Mouse (Mus musculus) forebrain, postnatal 0 days (tissue): ENCODE measurements around the gene Enpp6. TPM values are rescaled to one million over a fixed set of nuclear protein-coding genes. Genes with fewer than 3 reads are reported as not detected.
"Not testable (repeated sequence)": the region's sequence is repeated elsewhere in the genome, so short reads cannot be mapped to it uniquely, and the experiment has no call there.

ENCODE experiments used
- ATAC-seq: fragments of 200-750 bp; cut with Nextera tagmentation; 2 replicates; pipeline ENCODE4 v1.8.0; 2017; ENCODE audit warnings: mild to moderate bottlenecking, moderate library complexity
- DNase-seq: peaks from one replicate; pipeline ENCODE4 v3.0.0-alpha.2; 2015
- H3K27ac ChIP-seq: fragments of 300-500 bp; sonication (generic); 2 replicates; pipeline ENCODE4 v1.5.1; 2014; ENCODE audit warnings: low read depth, mild to moderate bottlenecking, antibody characterized with exemption, low read length, moderate library complexity, mixed read lengths
- H3K27me3 ChIP-seq: fragments of 300-500 bp; sonication (generic); 2 replicates; pipeline ENCODE4 v1.6.1; 2014; ENCODE audit warnings: mild to moderate bottlenecking, low read length, mixed read lengths; ENCODE audit not compliant: insufficient read depth
- H3K36me3 ChIP-seq: fragments of 300-500 bp; sonication (generic); 2 replicates; pipeline ENCODE4 v1.6.1; 2014; ENCODE audit warnings: mild to moderate bottlenecking, moderate library complexity; ENCODE audit not compliant: insufficient read depth
- H3K4me1 ChIP-seq: fragments of 300-500 bp; sonication (generic); 2 replicates; pipeline ENCODE4 v1.6.1; 2014; ENCODE audit warnings: antibody characterized with exemption; ENCODE audit not compliant: insufficient read depth
- H3K4me2 ChIP-seq: fragments of 300-500 bp; sonication (generic); 2 replicates; pipeline ENCODE4 v1.6.1; 2014; ENCODE audit warnings: low read depth, mild to moderate bottlenecking, moderate library complexity
- H3K4me3 ChIP-seq: fragments of 300-500 bp; sonication (generic); 2 replicates; pipeline ENCODE4 v1.5.1; 2014; ENCODE audit warnings: low read depth, low read length, mixed read lengths
- H3K9ac ChIP-seq: fragments of 300-500 bp; sonication (generic); 2 replicates; pipeline ENCODE4 v1.6.1; 2014; ENCODE audit warnings: mild to moderate bottlenecking
- H3K9me3 ChIP-seq: fragments of 300-500 bp; sonication (generic); 2 replicates; pipeline ENCODE4 v1.6.1; 2016; ENCODE audit warnings: low read length
- CTCF ChIP-seq: sonication (generic); IDR thresholded peaks from 2 replicates; pipeline ENCODE4 v1.5.1; 2016; ENCODE audit warnings: antibody characterized with exemption, control low read depth, low read depth
- WGBS: fragments of 180-500 bp; shearing (Covaris S2); extraction: QIAGEN DNeasy Blood & Tissue Kit; methylation state at CpG from one replicate; pipeline ENCODE4 v1.1.7; 2014; 5-methylcytosine and 5-hydroxymethylcytosine counted together
- polyA plus RNA-seq: library from polyadenylated mRNA; unstranded; fragments of >200 nt; fragmentation: Nextera tagmentation; extraction: Ambion mirVana; gene quantifications from 2 replicates; pipeline ENCODE4 v1.2.1, GENCODE M21; 2015
- total RNA-seq: library from RNA; depleted of rRNA; stranded (reverse); fragments of >200 nt; gene quantifications from 2 replicates; pipeline ENCODE4 v1.2.3, GENCODE M21; 2014

Enpp6 gene
- total and polyA plus RNA-seq, 2 experiments from 2014 or later, result 0.38 to 0.43 TPM

DNA sequence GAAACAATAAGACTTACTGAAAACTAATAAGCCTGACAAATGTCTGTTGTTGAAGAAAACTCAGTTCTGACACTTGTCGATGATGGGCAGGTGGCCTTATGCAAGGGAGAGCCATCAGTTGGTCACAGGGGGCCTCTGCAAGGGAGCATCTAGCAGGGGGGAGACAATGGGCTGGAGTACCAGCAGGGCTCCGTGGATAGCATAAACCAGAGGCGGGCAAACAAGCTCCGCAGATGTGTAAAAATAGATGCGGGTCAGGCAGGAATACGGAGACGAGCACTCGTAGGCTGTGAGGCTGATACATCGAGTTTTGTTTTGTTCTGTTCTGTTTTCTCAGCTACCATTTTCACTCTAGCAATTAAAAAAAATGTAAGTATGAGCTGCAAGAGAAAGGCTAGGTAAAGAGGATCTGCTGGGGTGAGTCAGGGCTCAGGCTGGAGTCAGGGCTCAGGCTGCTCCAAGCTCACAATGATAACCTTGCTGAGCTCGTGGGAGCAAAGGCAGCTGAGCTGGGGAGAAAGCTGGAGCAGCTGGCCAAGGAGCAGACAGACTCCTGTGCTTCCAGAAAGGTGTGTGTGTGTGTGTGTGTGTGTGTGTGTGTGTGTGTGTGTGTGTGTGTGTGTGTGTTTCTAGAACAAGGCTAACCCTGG, 40.3 kb downstream of the Enpp6 start:
- WGBS, result 71% methylated on average over 10 of the region's 10 CpGs
- no peaks in the 10 kb centered on the region for H3K36me3 ChIP-seq
- no peak for TF ChIP-seq CTCF

DNA sequence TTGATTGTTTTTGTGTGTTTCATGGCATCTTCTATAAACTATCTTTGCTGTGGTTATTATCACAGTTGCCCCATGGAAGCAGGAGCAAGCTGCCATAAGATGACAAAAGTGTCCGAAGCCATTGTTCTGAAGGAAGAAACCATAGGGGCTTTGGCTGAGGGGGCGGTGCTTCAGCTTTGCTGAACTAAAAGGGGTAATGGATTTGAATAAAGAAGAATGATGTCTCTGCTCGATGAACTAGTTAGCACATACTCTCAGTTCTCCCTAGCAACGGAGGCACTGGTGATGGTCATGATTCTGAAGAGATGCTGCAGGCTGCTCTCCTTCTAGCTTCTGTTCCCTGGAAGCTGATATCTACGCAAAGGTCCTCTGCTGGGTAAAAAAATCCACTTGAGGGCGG, 41.8 kb downstream of the Enpp6 start:
- Histone ChIP-seq H3K9me3 (no peaks in the 10 kb centered on the region), H3K27ac (no peak overlapping the region), H3K4me3 (no peak overlapping the region), H3K9ac (no peak overlapping the region), H3K4me1 (no peaks in the 10 kb centered on the region), H3K36me3 (no peaks in the 10 kb centered on the region), H3K4me2 (no peak overlapping the region), H3K27me3 (no peaks in the 10 kb centered on the region)
- no peak; the same call in 1 of the 2 replicates for ATAC-seq
- peak; percentile 6 for DNase-seq
- TF ChIP-seq CTCF, result no peak
- WGBS, result 34% methylated on average over 6 of the region's 6 CpGs

More for the DNA sequence above, 40.3 kb downstream of the Enpp6 start:
- no peak overlapping the region for H3K27ac ChIP-seq
- no peaks in the 10 kb centered on the region for H3K4me1 ChIP-seq
- ATAC-seq (no peak), DNase-seq (no peak)
- no peak overlapping the region for H3K4me2 ChIP-seq
- H3K27me3 ChIP-seq, result no peaks in the 10 kb centered on the region
- no peak overlapping the region for H3K4me3 ChIP-seq
- H3K9me3 ChIP-seq, result no peaks in the 10 kb centered on the region
- no peak overlapping the region for H3K9ac ChIP-seq

DNA sequence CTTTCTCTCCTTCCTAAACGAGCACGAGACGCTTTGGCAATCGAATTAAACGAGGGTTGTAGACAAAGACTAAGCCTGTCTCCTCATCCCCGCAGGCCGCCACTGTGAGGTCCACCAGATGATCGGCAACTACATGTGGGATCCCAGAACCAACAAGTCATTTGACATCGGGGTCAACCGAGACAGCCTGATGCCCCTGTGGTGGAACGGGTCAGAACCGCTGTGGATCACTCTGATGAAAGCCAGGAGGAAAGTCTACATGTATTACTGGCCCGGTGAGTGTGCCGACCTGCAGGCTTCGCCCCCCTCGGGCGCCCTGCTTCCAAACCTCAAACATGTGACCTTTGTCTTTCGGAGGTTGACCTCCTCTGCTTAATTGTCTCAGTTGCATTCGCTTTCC, 43.6 kb downstream of the Enpp6 start:
- no peak for TF ChIP-seq CTCF
- no peak overlapping the region for H3K4me3 ChIP-seq
- no peaks in the 10 kb centered on the region for H3K4me1 ChIP-seq
- H3K4me2 ChIP-seq, result no peak overlapping the region
- no peak for ATAC-seq
- no peak for DNase-seq
- no peak overlapping the region for H3K27ac ChIP-seq
- WGBS, result 86% methylated on average over 19 of the region's 19 CpGs
- no peak overlapping the region for H3K9ac ChIP-seq
- no peaks in the 10 kb centered on the region for H3K36me3 ChIP-seq
- no peaks in the 10 kb centered on the region for H3K9me3 ChIP-seq
- no peaks in the 10 kb centered on the region for H3K27me3 ChIP-seq

DNA sequence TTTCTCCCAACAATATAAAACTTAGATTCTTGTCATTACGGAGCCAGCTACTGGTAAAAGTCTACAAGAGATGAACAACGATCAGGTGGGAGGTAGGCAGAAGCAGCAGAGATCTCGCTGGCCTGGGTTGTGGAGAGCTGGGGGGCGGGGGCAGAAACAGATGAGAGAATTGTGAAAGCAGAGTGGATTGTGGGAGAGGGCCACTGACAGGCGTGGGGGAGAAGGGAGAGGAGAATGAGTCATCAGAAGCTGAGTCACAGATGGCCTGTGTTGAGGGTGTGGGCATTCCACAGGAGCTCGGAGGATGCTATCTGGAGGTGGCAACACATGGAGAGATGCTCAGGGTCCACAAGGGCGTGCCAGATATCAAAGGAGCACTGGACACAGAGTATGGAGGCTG, 45.4 kb downstream of the Enpp6 start:
- no peaks in the 10 kb centered on the region for H3K27me3 ChIP-seq
- H3K4me1 ChIP-seq, result no peaks in the 10 kb centered on the region
- no peaks in the 10 kb centered on the region for H3K9me3 ChIP-seq
- no peak overlapping the region for H3K4me2 ChIP-seq
- TF ChIP-seq CTCF, result no peak
- DNase-seq (no peak), ATAC-seq (no peak)
- WGBS, result 84% methylated on average over 7 of the region's 7 CpGs
- no peak overlapping the region for H3K9ac ChIP-seq
- no peak overlapping the region for H3K27ac ChIP-seq
- no peaks in the 10 kb centered on the region for H3K36me3 ChIP-seq
- no peak overlapping the region for H3K4me3 ChIP-seq

DNA sequence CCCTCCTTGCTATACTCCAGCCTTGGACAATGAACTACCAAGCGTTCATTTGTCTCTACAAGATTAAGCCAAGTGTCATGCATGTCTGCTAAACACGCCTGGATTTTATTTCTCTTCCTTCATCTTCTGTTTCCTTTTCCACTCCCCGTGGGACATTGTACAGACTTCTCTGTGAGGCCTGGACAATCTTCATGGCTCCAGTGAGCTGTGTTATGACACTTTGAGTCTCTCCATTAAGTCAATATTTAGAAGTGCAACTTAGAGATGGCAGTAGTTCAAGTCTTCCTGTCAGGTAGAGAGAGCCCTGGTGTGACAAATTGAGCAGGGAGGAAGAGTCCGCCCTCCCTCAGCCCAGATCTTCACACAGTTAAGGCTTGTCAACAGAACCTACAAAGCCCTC, 47.3 kb downstream of the Enpp6 start:
- Histone ChIP-seq H3K4me2 (no peak overlapping the region), H3K4me1 (no peaks in the 10 kb centered on the region), H3K27ac (no peak overlapping the region), H3K4me3 (no peak overlapping the region), H3K9me3 (no peaks in the 10 kb centered on the region), H3K9ac (no peak overlapping the region), H3K27me3 (no peaks in the 10 kb centered on the region), H3K36me3 (no peaks in the 10 kb centered on the region)
- no peak for DNase-seq
- WGBS, result 88% methylated on average over 4 of the region's 4 CpGs
- TF ChIP-seq CTCF, result no peak
- ATAC-seq, result no peak

DNA sequence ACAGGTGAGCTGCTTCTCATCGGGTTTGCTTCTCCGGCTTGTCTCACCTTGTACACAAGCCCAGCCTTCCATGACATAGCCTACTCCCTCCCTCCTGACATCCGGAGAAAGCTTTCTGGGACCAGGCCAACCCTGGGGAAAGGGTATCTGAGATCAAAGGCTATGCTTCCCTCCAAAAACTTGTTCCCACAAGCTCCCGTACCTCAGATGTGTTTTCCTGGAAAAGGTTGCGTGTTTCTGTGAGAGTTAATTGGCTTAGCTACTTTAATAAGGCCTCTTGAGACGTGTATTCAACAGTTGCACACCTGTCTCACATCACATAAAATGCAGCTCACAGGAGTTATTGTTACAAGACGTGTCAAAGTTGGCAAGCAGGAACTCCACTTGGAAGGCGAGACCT, 49.8 kb downstream of the Enpp6 start:
- no peak overlapping the region for H3K27ac ChIP-seq
- 70% methylated on average over 8 of the region's 8 CpGs for WGBS

DNA sequence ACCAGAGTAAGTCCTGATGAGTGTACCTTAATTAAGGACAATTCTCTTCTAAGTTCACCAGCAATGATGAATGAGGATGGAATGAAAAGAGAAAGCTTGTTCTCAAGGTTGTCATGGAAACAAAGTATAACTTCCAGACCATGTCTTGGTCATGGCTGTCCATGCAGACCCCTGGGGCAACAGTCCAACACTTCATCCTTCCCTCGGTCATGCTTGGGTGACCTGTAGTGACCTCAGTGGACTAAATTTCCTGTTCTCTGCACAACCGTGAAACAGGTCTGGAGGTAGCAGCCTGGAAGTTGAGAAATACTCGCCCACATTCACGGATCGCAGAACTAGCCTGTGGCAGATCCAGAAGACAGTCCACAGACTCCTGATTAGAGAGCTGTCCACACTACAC, 50.7 kb downstream of the Enpp6 start:
- Histone ChIP-seq H3K9ac (no peak overlapping the region), H3K4me2 (no peak overlapping the region), H3K27me3 (no peaks in the 10 kb centered on the region), H3K27ac (no peak overlapping the region), H3K36me3 (no peaks in the 10 kb centered on the region), H3K4me1 (no peaks in the 10 kb centered on the region), H3K9me3 (no peaks in the 10 kb centered on the region), H3K4me3 (no peak overlapping the region)
- ATAC-seq (no peak), DNase-seq (no peak)
- 87% methylated on average over 5 of the region's 5 CpGs for WGBS
- no peak for TF ChIP-seq CTCF

More for the DNA sequence above, 49.8 kb downstream of the Enpp6 start:
- no peaks in the 10 kb centered on the region for H3K9me3 ChIP-seq
- no peak overlapping the region for H3K4me3 ChIP-seq
- no peaks in the 10 kb centered on the region for H3K36me3 ChIP-seq
- no peak for DNase-seq
- H3K27me3 ChIP-seq, result no peaks in the 10 kb centered on the region
- H3K9ac ChIP-seq, result no peak overlapping the region
- H3K4me2 ChIP-seq, result no peak overlapping the region
- no peak for TF ChIP-seq CTCF
- ATAC-seq, result no peak
- no peaks in the 10 kb centered on the region for H3K4me1 ChIP-seq

DNA sequence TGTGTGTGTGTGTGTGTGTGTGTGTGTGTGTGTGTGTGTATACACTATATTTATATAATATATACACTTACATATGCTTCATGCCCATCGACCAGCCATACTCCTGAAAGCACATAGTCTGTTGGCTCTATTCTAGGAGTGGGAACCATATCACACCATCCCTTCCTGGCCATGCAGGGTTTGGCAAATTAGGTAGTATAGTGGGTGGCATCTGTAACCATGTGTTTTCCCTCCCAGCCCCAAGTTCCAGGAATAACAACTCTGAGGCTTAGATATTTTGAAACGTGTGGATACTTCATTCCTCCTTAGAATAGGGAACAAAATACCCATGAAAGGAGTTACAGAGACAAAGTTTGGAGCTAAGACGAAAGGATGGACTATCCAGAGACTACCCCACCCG, 53.5 kb downstream of the Enpp6 start:
- not testable (repeated sequence) for H3K36me3 ChIP-seq, H3K9me3 ChIP-seq, H3K27me3 ChIP-seq, DNase-seq, ATAC-seq, H3K9ac ChIP-seq, H3K27ac ChIP-seq, H3K4me1 ChIP-seq, H3K4me3 ChIP-seq, H3K4me2 ChIP-seq
- 88% methylated on average over 2 of the region's 4 CpGs for WGBS
